Mouse (Mus musculus) hindbrain, postnatal 0 days (tissue): ENCODE data around the gene Fbxo11. TPM values are rescaled to one million over a fixed set of nuclear protein-coding genes. Genes with fewer than 3 reads are reported as not detected.

ENCODE experiments used
- ATAC-seq: fragments of 200-750 bp; cut with Nextera tagmentation; 2 replicates; pipeline ENCODE4 v1.8.0; 2017; ENCODE audit warnings: mild to moderate bottlenecking, moderate TSS enrichment, moderate library complexity
- DNase-seq: peaks from one replicate; pipeline ENCODE4 v3.0.0-alpha.2; 2015; ENCODE audit warnings: low spot score
- H3K27ac ChIP-seq: fragments of 300-500 bp; sonication (generic); 2 replicates; pipeline ENCODE4 v1.5.1; 2014; ENCODE audit warnings: mild to moderate bottlenecking
- H3K27me3 ChIP-seq: fragments of 300-500 bp; sonication (generic); 2 replicates; pipeline ENCODE4 v1.6.1; 2014; ENCODE audit warnings: low read length, mixed read lengths; ENCODE audit not compliant: insufficient read depth
- H3K36me3 ChIP-seq: fragments of 300-500 bp; sonication (generic); 2 replicates; pipeline ENCODE4 v1.6.1; 2014; ENCODE audit warnings: low read length, mixed read lengths; ENCODE audit not compliant: insufficient read depth
- H3K4me1 ChIP-seq: fragments of 300-500 bp; sonication (generic); 2 replicates; pipeline ENCODE4 v1.6.1; 2014; ENCODE audit warnings: antibody characterized with exemption, low read length, mixed read lengths; ENCODE audit not compliant: insufficient read depth
- H3K4me2 ChIP-seq: fragments of 300-500 bp; sonication (generic); 2 replicates; pipeline ENCODE4 v1.6.1; 2014; ENCODE audit warnings: low read depth, mild to moderate bottlenecking, low read length, moderate library complexity, mixed read lengths
- H3K4me3 ChIP-seq: fragments of 300-500 bp; sonication (generic); 2 replicates; pipeline ENCODE4 v1.5.1; 2014; ENCODE audit warnings: low read length
- H3K9ac ChIP-seq: fragments of 300-500 bp; sonication (generic); replicated peaks from 2 replicates; pipeline ENCODE4 v1.6.1; 2014; ENCODE audit warnings: mild to moderate bottlenecking, low read length, moderate library complexity, mixed read lengths
- H3K9me3 ChIP-seq: fragments of 300-500 bp; sonication (generic); 2 replicates; pipeline ENCODE4 v1.6.1; 2016; ENCODE audit warnings: low read length, mixed read lengths
- CTCF ChIP-seq: IDR thresholded peaks from 2 replicates; pipeline ENCODE4 v1.5.1; 2016; ENCODE audit warnings: antibody characterized with exemption, control low read depth, low read depth
- WGBS: fragments of 180-500 bp; shearing (Covaris S2); extraction: QIAGEN DNeasy Blood & Tissue Kit; methylation state at CpG from one replicate; pipeline ENCODE4 v1.1.7; 2014; 5-methylcytosine and 5-hydroxymethylcytosine counted together
- polyA plus RNA-seq: library from polyadenylated mRNA; unstranded; fragments of >200 nt; fragmentation: Nextera tagmentation; extraction: Ambion mirVana; gene quantifications from 2 replicates; pipeline ENCODE4 v1.2.1, GENCODE M21; 2015
- total RNA-seq: library from RNA; depleted of rRNA; stranded (reverse); fragments of >200 nt; gene quantifications from 2 replicates; pipeline ENCODE4 v1.2.3, GENCODE M21; 2014

Fbxo11 gene
- total and polyA plus RNA-seq, 2 experiments from 2014 or later, result 23.7 to 39.5 TPM

- no peak overlapping the region for H3K27ac ChIP-seq
- no peaks in the 10 kb centered on the region for H3K27me3 ChIP-seq
- H3K9me3 ChIP-seq, result no peaks in the 10 kb centered on the region
- no peak overlapping the region for H3K4me2 ChIP-seq
- no peaks in the 10 kb centered on the region for H3K36me3 ChIP-seq
- H3K9ac ChIP-seq, result no peak overlapping the region
- no peak overlapping the region for H3K4me3 ChIP-seq
- WGBS, result 80% methylated on average over 9 of the region's 9 CpGs
- no peak for DNase-seq
- no peaks in the 10 kb centered on the region for H3K4me1 ChIP-seq
- no peak for ATAC-seq
- no peak for TF ChIP-seq CTCF
Observed at GRCm38 (mm10) chr17:88106365-88106764, 41.3 kb upstream of the Fbxo11 start.

GRCm38 (mm10) chr17:88102597-88102996 is 37.5 kb upstream of the Fbxo11 start:
- WGBS, result 86% methylated on average over 7 of the region's 7 CpGs
- H3K9me3 ChIP-seq, result no peaks in the 10 kb centered on the region
- DNase-seq (no peak), ATAC-seq (no peak)
- H3K4me3 ChIP-seq, result no peak overlapping the region
- H3K36me3 ChIP-seq, result no peaks in the 10 kb centered on the region
- no peak for TF ChIP-seq CTCF
- H3K4me2 ChIP-seq, result no peak overlapping the region
- no peak overlapping the region for H3K27ac ChIP-seq
- no peaks in the 10 kb centered on the region for H3K27me3 ChIP-seq
- no peak overlapping the region for H3K9ac ChIP-seq
- H3K4me1 ChIP-seq, result no peaks in the 10 kb centered on the region

GRCm38 (mm10) chr17:88098181-88098852 is 33.2 kb upstream of the Fbxo11 start:
- H3K9me3 ChIP-seq, result no peaks in the 10 kb centered on the region
- H3K4me1 ChIP-seq, result no peaks in the 10 kb centered on the region
- H3K4me2 ChIP-seq, result no peak overlapping the region
- no peaks in the 10 kb centered on the region for H3K36me3 ChIP-seq
- ATAC-seq (no peak; the same call in 1 of the 2 replicates), DNase-seq (no peak)
- H3K9ac ChIP-seq, result no peak overlapping the region
- no peak for TF ChIP-seq CTCF
- H3K27me3 ChIP-seq, result no peaks in the 10 kb centered on the region
- 93% methylated on average over 9 of the region's 9 CpGs for WGBS
- no peak overlapping the region for H3K27ac ChIP-seq
- no peak overlapping the region for H3K4me3 ChIP-seq

GRCm38 (mm10) chr17:88097543-88097942 is 32.5 kb upstream of the Fbxo11 start:
- ATAC-seq (no peak), DNase-seq (no peak)
- no peak overlapping the region for H3K4me2 ChIP-seq
- no peaks in the 10 kb centered on the region for H3K9me3 ChIP-seq
- H3K36me3 ChIP-seq, result no peaks in the 10 kb centered on the region
- no peaks in the 10 kb centered on the region for H3K4me1 ChIP-seq
- no peak for TF ChIP-seq CTCF
- H3K27ac ChIP-seq, result no peak overlapping the region
- H3K9ac ChIP-seq, result no peak overlapping the region
- WGBS, result 98% methylated on average over 3 of the region's 3 CpGs
- H3K4me3 ChIP-seq, result no peak overlapping the region
- no peaks in the 10 kb centered on the region for H3K27me3 ChIP-seq

GRCm38 (mm10) chr17:88096809-88097399 is 31.8 kb upstream of the Fbxo11 start:
- no peak overlapping the region for H3K27ac ChIP-seq
- H3K9me3 ChIP-seq, result no peaks in the 10 kb centered on the region
- 88% methylated on average over 11 of the region's 12 CpGs for WGBS
- H3K4me3 ChIP-seq, result no peak overlapping the region
- ATAC-seq (no peak), DNase-seq (no peak)
- TF ChIP-seq CTCF, result no peak
- H3K27me3 ChIP-seq, result no peaks in the 10 kb centered on the region
- H3K4me1 ChIP-seq, result no peaks in the 10 kb centered on the region
- H3K36me3 ChIP-seq, result no peaks in the 10 kb centered on the region
- H3K4me2 ChIP-seq, result no peak overlapping the region
- no peak overlapping the region for H3K9ac ChIP-seq

GRCm38 (mm10) chr17:88095517-88096198 is 30.6 kb upstream of the Fbxo11 start:
- no peak overlapping the region for H3K4me2 ChIP-seq
- TF ChIP-seq CTCF, result no peak
- 0 out of 2 replicates have a peak overlapping the region, but pooled peaks have one; percentile 9 for H3K9ac ChIP-seq
- H3K4me1 ChIP-seq, result no peaks in the 10 kb centered on the region
- H3K36me3 ChIP-seq, result no peaks in the 10 kb centered on the region
- H3K27ac ChIP-seq, result no peak overlapping the region
- H3K9me3 ChIP-seq, result no peaks in the 10 kb centered on the region
- DNase-seq, result peak; percentile 37
- peak; percentile 45; the same call in 1 of the 2 replicates for ATAC-seq
- H3K27me3 ChIP-seq, result no peaks in the 10 kb centered on the region
- H3K4me3 ChIP-seq, result no peak overlapping the region
- WGBS, result 46% methylated on average over 10 of the region's 10 CpGs

GRCm38 (mm10) chr17:88094327-88094726 is 29.2 kb upstream of the Fbxo11 start:
- no peak for ATAC-seq
- Histone ChIP-seq H3K4me1 (no peaks in the 10 kb centered on the region), H3K4me2 (peak overlapping the region; percentile 40), H3K9ac (no peak overlapping the region), H3K4me3 (no peak overlapping the region), H3K36me3 (no peaks in the 10 kb centered on the region), H3K27ac (no peak overlapping the region), H3K9me3 (no peaks in the 10 kb centered on the region), H3K27me3 (no peaks in the 10 kb centered on the region)
- 35% methylated on average over 12 of the region's 12 CpGs for WGBS
- DNase-seq, result peak; percentile 26
- no peak for TF ChIP-seq CTCF
